Mouse (Mus musculus) embryonic facial prominence, embryonic 12.5 days (tissue): Measurements from ENCODE around the gene Rmnd5b. TPM values are rescaled to one million over a fixed set of nuclear protein-coding genes. Genes with fewer than 3 reads are reported as not detected.
A peak's percentile ranks its signal among the peaks of the same experiment; 100 is the strongest.
"Not testable (repeated sequence)": the region's sequence is repeated elsewhere in the genome, so short reads cannot be mapped to it uniquely, and the experiment has no call there.

Experiments used
- ATAC-seq: fragments of 200-750 bp; cut with Nextera tagmentation; 2 replicates; pipeline ENCODE4 v1.8.0; 2017; ENCODE audit not compliant: insufficient number of reproducible peaks, insufficient read depth, low FRiP score, low TSS enrichment
- H3K27ac ChIP-seq: fragments of 300-500 bp; sonication (generic); 2 replicates; pipeline ENCODE4 v1.5.1; 2016; ENCODE audit warnings: mild to moderate bottlenecking
- H3K27me3 ChIP-seq: fragments of 300-500 bp; sonication (generic); 2 replicates; pipeline ENCODE4 v1.6.1; 2016; ENCODE audit warnings: mild to moderate bottlenecking, moderate library complexity
- H3K36me3 ChIP-seq: fragments of 300-500 bp; sonication (generic); 2 replicates; pipeline ENCODE4 v1.6.1; 2016; ENCODE audit warnings: mild to moderate bottlenecking
- H3K4me1 ChIP-seq: fragments of 300-500 bp; sonication (generic); 2 replicates; pipeline ENCODE4 v1.6.1; 2016
- H3K4me2 ChIP-seq: fragments of 300-500 bp; sonication (generic); replicated peaks from 2 replicates; pipeline ENCODE4 v1.6.1; 2016; ENCODE audit warnings: mild to moderate bottlenecking, moderate library complexity
- H3K4me3 ChIP-seq: fragments of 300-500 bp; sonication (generic); 2 replicates; pipeline ENCODE4 v1.5.1; 2016; ENCODE audit warnings: mild to moderate bottlenecking
- H3K9ac ChIP-seq: fragments of 300-500 bp; sonication (generic); 2 replicates; pipeline ENCODE4 v1.6.1; 2016; ENCODE audit warnings: mild to moderate bottlenecking, moderate library complexity
- H3K9me3 ChIP-seq: fragments of 300-500 bp; sonication (generic); 2 replicates; pipeline ENCODE4 v1.6.1; 2016; ENCODE audit warnings: mild to moderate bottlenecking, moderate library complexity
- WGBS: fragments of 180-500 bp; shearing (Covaris S2); methylation state at CpG from one replicate; pipeline ENCODE4 v1.1.7; 2016; 5-methylcytosine and 5-hydroxymethylcytosine counted together
- polyA plus RNA-seq: library from polyadenylated mRNA; unstranded; fragments of >200 nt; fragmentation: Nextera tagmentation; extraction: Ambion mirVana; gene quantifications from 2 replicates; pipeline ENCODE4 v1.2.1, GENCODE M21; 2016

Gene Rmnd5b
- polyA plus RNA-seq, 1 experiment from 2014 or later, result 43.7 TPM

GRCm38 (mm10) chr11:51619409-51620060 lies 16.2 kb downstream of the Rmnd5b start, which contains the start of gene Nhp2:
Nhp2 (plus strand) TSS chr11:51619735.
- Histone ChIP-seq H3K4me2 (peak within 1 kb of the TSS; percentile 82), H3K27ac (peak within 1 kb of the TSS; percentile 30; the same call in 1 of the 2 replicates), H3K4me1 (peaks cover 17% of the 10 kb centered on the region), H3K9ac (peak within 1 kb of the TSS; percentile 73), H3K4me3 (peak within 1 kb of the TSS; percentile 84), H3K9me3 (no peaks in the 10 kb centered on the region), H3K36me3 (peaks cover 32% of the 10 kb centered on the region), H3K27me3 (no peaks in the 10 kb centered on the region)
- ATAC-seq, result peak; percentile 89
- WGBS, result under 1% methylated on average over 51 of the region's 51 CpGs

GRCm38 (mm10) chr11:51618894-51619408 lies 16.7 kb downstream of the Rmnd5b start:
- peak; percentile 53 for ATAC-seq
- peaks cover 20% of the 10 kb centered on the region for H3K4me1 ChIP-seq
- no peaks in the 10 kb centered on the region for H3K27me3 ChIP-seq
- no peaks in the 10 kb centered on the region for H3K9me3 ChIP-seq
- H3K36me3 ChIP-seq, result peaks cover 27% of the 10 kb centered on the region
- H3K9ac ChIP-seq, result no peak overlapping the region
- peak overlapping the region; percentile 84 for H3K4me3 ChIP-seq
- H3K4me2 ChIP-seq, result peak overlapping the region; percentile 82
- no peak overlapping the region for H3K27ac ChIP-seq
- 46% methylated on average over 8 of the region's 8 CpGs for WGBS

GRCm38 (mm10) chr11:51617693-51618092 lies 18.0 kb downstream of the Rmnd5b start:
- Histone ChIP-seq H3K9ac (no peak overlapping the region), H3K4me3 (no peak overlapping the region)
- WGBS, result 5% methylated on average over 4 of the region's 4 CpGs

DNA sequence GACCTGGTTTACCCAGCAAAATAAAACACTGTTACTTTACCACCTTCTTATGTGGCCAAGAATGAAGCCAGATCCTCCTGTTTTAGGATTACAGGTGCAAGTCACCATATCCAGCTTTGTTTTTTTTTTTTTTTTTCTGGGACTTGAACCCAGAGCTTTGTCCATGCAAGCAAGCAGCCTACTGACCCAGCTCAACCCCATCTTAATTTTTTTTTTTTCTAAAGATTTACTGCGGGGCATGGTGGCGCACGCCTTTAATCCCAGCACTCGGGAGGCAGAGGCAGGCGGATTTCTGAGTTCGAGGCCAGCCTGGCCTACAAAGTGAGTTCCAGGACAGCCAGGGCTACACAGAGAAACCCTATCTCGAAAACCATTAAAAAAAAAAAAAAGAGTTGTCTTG lies 19.6 kb downstream of the Rmnd5b start:
- 86% methylated on average over 7 of the region's 7 CpGs for WGBS
- peak overlapping the region; percentile 41; the same call in 1 of the 2 replicates for H3K9ac ChIP-seq
- peak overlapping the region; percentile 62 for H3K4me2 ChIP-seq
- not testable (repeated sequence) for H3K27me3 ChIP-seq, H3K36me3 ChIP-seq, ATAC-seq, H3K9me3 ChIP-seq
- peaks cover 20% of the 10 kb centered on the region for H3K4me1 ChIP-seq
- H3K27ac ChIP-seq, result peak overlapping the region; percentile 71; the same call in 1 of the 2 replicates
- H3K4me3 ChIP-seq, result peak overlapping the region; percentile 35; the same call in 1 of the 2 replicates

More at GRCm38 (mm10) chr11:51617693-51618092, 18.0 kb downstream of the Rmnd5b start:
- Histone ChIP-seq H3K36me3 (peaks cover 14% of the 10 kb centered on the region), H3K9me3 (no peaks in the 10 kb centered on the region), H3K4me1 (peaks cover 20% of the 10 kb centered on the region), H3K27ac (no peak overlapping the region), H3K4me2 (no peak overlapping the region), H3K27me3 (no peaks in the 10 kb centered on the region)
- ATAC-seq, result no peak

- Histone ChIP-seq H3K27me3 (no peaks in the 10 kb centered on the region), H3K9ac (peak overlapping the region; percentile 41), H3K4me3 (peak overlapping the region; percentile 35), H3K9me3 (no peaks in the 10 kb centered on the region), H3K36me3 (no peaks in the 10 kb centered on the region), H3K4me2 (peak overlapping the region; percentile 62), H3K27ac (peak overlapping the region; percentile 71), H3K4me1 (peaks cover 16% of the 10 kb centered on the region)
- ATAC-seq, result peak; percentile 53; the same call in 1 of the 2 replicates
- WGBS, result 4% methylated on average over 14 of the region's 14 CpGs
Observed at GRCm38 (mm10) chr11:51615601-51616000, 20.1 kb downstream of the Rmnd5b start.

GRCm38 (mm10) chr11:51615129-51615528 lies 20.6 kb downstream of the Rmnd5b start:
- Histone ChIP-seq H3K27me3 (no peaks in the 10 kb centered on the region), H3K4me3 (peak overlapping the region; percentile 35), H3K9ac (peak overlapping the region; percentile 41), H3K36me3 (no peaks in the 10 kb centered on the region), H3K4me1 (peaks cover 11% of the 10 kb centered on the region), H3K4me2 (peak overlapping the region; percentile 62), H3K27ac (peak overlapping the region; percentile 71), H3K9me3 (no peaks in the 10 kb centered on the region)
- no peak for ATAC-seq
- 42% methylated on average over 7 of the region's 7 CpGs for WGBS

- Histone ChIP-seq H3K27ac (peak overlapping the region; percentile 71; the same call in 1 of the 2 replicates), H3K9ac (no peak overlapping the region), H3K27me3 (no peaks in the 10 kb centered on the region), H3K4me3 (no peak overlapping the region), H3K4me2 (no peak overlapping the region), H3K9me3 (no peaks in the 10 kb centered on the region), H3K4me1 (peaks cover 11% of the 10 kb centered on the region; the same call in 1 of the 2 replicates), H3K36me3 (no peaks in the 10 kb centered on the region)
- ATAC-seq, result no peak
- WGBS, result 74% methylated on average over 8 of the region's 8 CpGs
Observed at GRCm38 (mm10) chr11:51614256-51614655, 21.4 kb downstream of the Rmnd5b start.

GRCm38 (mm10) chr11:51609940-51610339 lies 25.8 kb downstream of the Rmnd5b start:
- H3K9ac ChIP-seq, H3K27me3 ChIP-seq, H3K4me3 ChIP-seq, ATAC-seq, H3K9me3 ChIP-seq, H3K36me3 ChIP-seq, H3K4me2 ChIP-seq, H3K27ac ChIP-seq: not testable (repeated sequence)
- 84% methylated on average over 5 of the region's 5 CpGs for WGBS
- peaks cover 10% of the 10 kb centered on the region; the same call in 1 of the 2 replicates for H3K4me1 ChIP-seq

- H3K4me2 ChIP-seq, result no peak overlapping the region
- H3K36me3 ChIP-seq, result peaks cover 8% of the 10 kb centered on the region
- H3K27ac ChIP-seq, result no peak overlapping the region
- H3K9me3 ChIP-seq, result no peaks in the 10 kb centered on the region
- ATAC-seq, result no peak
- no peak overlapping the region for H3K4me3 ChIP-seq
- WGBS, result 80% methylated on average over 3 of the region's 3 CpGs
- H3K27me3 ChIP-seq, result no peaks in the 10 kb centered on the region; the same call in 1 of the 2 replicates
- peaks cover 10% of the 10 kb centered on the region for H3K4me1 ChIP-seq
- H3K9ac ChIP-seq, result no peak overlapping the region
Observed at GRCm38 (mm10) chr11:51609266-51609909, 26.3 kb downstream of the Rmnd5b start.

GRCm38 (mm10) chr11:51607096-51607738 lies 28.5 kb downstream of the Rmnd5b start:
- peak; percentile 47; the same call in 1 of the 2 replicates for ATAC-seq
- H3K36me3 ChIP-seq, result peaks cover 30% of the 10 kb centered on the region
- WGBS, result 7% methylated on average over 15 of the region's 15 CpGs
- H3K27me3 ChIP-seq, result no peaks in the 10 kb centered on the region; the same call in 1 of the 2 replicates
- peaks cover 27% of the 10 kb centered on the region for H3K4me1 ChIP-seq
- H3K4me3 ChIP-seq, result peak overlapping the region; percentile 99
- H3K9me3 ChIP-seq, result no peaks in the 10 kb centered on the region
- peak overlapping the region; percentile 86 for H3K27ac ChIP-seq
- peak overlapping the region; percentile 100 for H3K9ac ChIP-seq
- H3K4me2 ChIP-seq, result peak overlapping the region; percentile 60

DNA sequence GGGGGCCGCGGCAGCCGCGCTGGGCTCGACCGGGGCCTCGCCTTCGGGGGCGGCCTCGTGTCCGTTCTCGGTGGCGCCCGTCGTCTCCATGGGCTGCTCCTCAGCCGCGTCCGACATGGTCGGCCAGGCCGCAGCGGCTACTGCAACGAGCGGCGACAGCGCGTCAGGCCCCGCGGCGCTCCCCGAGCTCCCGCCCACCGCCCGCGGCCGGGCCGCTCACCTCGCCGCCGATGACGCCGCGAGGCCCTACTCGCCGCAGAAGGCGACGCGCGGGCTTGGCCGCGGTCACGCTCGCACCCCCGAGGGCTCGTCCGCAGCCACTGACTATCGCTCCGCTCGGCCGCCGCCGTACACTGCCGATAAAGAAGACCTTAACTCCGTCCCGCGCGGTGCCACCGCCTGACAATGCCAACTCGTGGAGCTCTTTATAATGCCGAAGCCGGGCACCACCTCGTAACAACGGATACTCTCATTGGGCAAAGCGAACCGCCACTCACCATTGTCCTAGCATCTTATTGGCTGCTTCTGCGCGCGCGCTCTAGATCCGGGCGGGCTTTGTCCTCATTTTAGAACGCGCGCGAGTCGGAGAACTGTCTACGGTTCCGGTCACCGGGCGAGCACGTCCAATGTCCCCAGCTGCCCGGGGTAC lies 29.1 kb downstream of the Rmnd5b start, which contains the start of gene Hnrnpab:
Hnrnpab (minus strand) TSS at position 401 of the 649 bp plus-strand sequence.
- WGBS, result under 1% methylated on average over 78 of the region's 91 CpGs
- ATAC-seq, result peak; percentile 87
- Histone ChIP-seq H3K9me3 (no peaks in the 10 kb centered on the region), H3K4me2 (peak within 1 kb of the TSS; percentile 90), H3K4me3 (peak within 1 kb of the TSS; percentile 99), H3K36me3 (peaks cover 36% of the 10 kb centered on the region), H3K4me1 (peaks cover 33% of the 10 kb centered on the region), H3K27ac (peak within 1 kb of the TSS; percentile 96), H3K9ac (peak within 1 kb of the TSS; percentile 100), H3K27me3 (no peaks in the 10 kb centered on the region; the same call in 1 of the 2 replicates)
